Mouse (Mus musculus) testis, adult 2 months (tissue): ENCODE data around the gene Lenep.

Source experiments
- CTCF ChIP-seq: fragments of 200-500 bp; IDR thresholded peaks from 2 replicates; pipeline ENCODE4 v1.5.1; 2012; ENCODE audit warnings: low read depth, mild to moderate bottlenecking, inconsistent platforms, low read length, moderate library complexity; ENCODE audit not compliant: control insufficient read depth, insufficient read depth, insufficient replicate concordance
- POLR2A ChIP-seq: fragments of 200-500 bp; IDR thresholded peaks from 2 replicates; pipeline ENCODE4 v1.6.1; 2012; ENCODE audit warnings: low read depth, mild to moderate bottlenecking, inconsistent platforms, low read length, moderate library complexity; ENCODE audit not compliant: control insufficient read depth

GRCm38 (mm10) chr3:89408448-89408847 lies 5.9 kb upstream of the Lenep start:
- TF ChIP-seq CTCF (no peak), POLR2A (no peak)
